In the genomic region with DNA sequence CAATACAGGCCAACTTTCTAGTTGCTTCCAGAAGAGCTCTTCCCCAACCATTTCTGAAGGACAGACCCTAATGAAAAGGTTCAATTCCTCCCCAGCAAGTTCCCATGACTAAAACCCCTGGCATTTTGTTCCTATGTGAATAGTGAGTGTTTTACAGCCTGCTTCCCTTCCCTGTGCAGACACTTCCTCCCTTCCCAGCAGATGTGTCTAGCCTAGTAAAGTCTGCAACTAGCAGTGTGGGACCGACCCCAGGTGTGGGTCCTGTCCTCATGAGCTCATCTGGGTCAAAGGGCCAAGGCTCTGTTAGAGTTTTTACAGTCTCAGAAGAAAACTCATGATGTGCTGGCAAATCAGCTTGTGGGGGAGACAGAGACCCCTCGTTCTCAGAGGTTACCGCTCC, we compare ENCODE assay signal across 19 mouse cellular contexts.
"Had no signal": no experiment of that assay in that cellular context is flagged by ENCODE, and none has a peak within 500 bp of the region (broad histone marks: within the 10 kb centered on the region; RNA-seq: fewer than 3 reads in every experiment).

No protein-coding gene starts in this region.

- H3K9me3 ChIP-seq: kidney, embryonic 15.5 days; limb, embryonic 12.5 days had no signal

- H3K36me3 ChIP-seq: kidney, embryonic 15.5 days; limb, embryonic 12.5 days had no signal

- H3K4me2 ChIP-seq: kidney, embryonic 15.5 days; limb, embryonic 12.5 days; liver, embryonic 11.5 days had no signal

- H3K27me3 ChIP-seq: kidney, embryonic 15.5 days; limb, embryonic 12.5 days had no signal

- H3K9ac ChIP-seq: kidney, embryonic 15.5 days; limb, embryonic 12.5 days; liver, embryonic 14.5 days; liver, postnatal 0 days had no signal

- ATAC-seq: intestine, embryonic 16.5 days; liver, postnatal 0 days had no signal

- H3K4me3 ChIP-seq: kidney, embryonic 15.5 days; left cerebral cortex, adult 2 months; limb, embryonic 12.5 days had no signal

- H3K27ac ChIP-seq: kidney, embryonic 15.5 days; left cerebral cortex, adult 2 months; limb, embryonic 12.5 days; liver, embryonic 14.5 days; macrophage had no signal

- DNase-seq: kidney, adult 8-10 months; kidney, postnatal 10 days; kidney, postnatal 36 days; layer of hippocampus, postnatal 36 days; liver, postnatal 0 days; lung, postnatal 10 days; midbrain, embryonic 14.5 days; right cerebral cortex, adult 18-20 months; right cerebral cortex, postnatal 14 days; right cerebral cortex, postnatal 4 days; thymus, adult 18-20 months; thymus, postnatal 36 days had no signal
